Mouse (Mus musculus): Measurements from ENCODE around the gene Tmem254a.
"Not testable (repeated sequence)": the region's sequence is repeated elsewhere in the genome, so short reads cannot be mapped to it uniquely, and the experiment has no call there.

Tmem254a gene

GRCm38 (mm10) chr14:25927562-25927881 lies at the start of gene Tmem254a:
Tmem254a (minus strand) TSS chr14:25927672.
- not testable (repeated sequence) for DNase-seq (ENCODE audit: low spot score in 2 of 2)

- not testable (repeated sequence) for DNase-seq (ENCODE audit: low spot score in 2 of 2)
Measured at GRCm38 (mm10) chr14:25957861-25958260, 30.4 kb upstream of the Tmem254a start.

GRCm38 (mm10) chr14:25938004-25938403 lies 10.5 kb upstream of the Tmem254a start, which contains the start of gene Cphx1:
Cphx1 (plus strand) TSS chr14:25938304.
- DNase-seq (ENCODE audit: low spot score in 2 of 2) = not testable (repeated sequence)

- DNase-seq (ENCODE audit: low spot score in 2 of 2) = not testable (repeated sequence)
Measured at GRCm38 (mm10) chr14:25936867-25937630, 9.6 kb upstream of the Tmem254a start.

GRCm38 (mm10) chr14:25926814-25927561 lies 484 bp downstream of the Tmem254a start:
- DNase-seq (ENCODE audit: low spot score in 2 of 2) = not testable (repeated sequence)

- DNase-seq (ENCODE audit: low spot score in 2 of 2) = not testable (repeated sequence)
Measured at GRCm38 (mm10) chr14:25918427-25919170, 8.9 kb downstream of the Tmem254a start.

GRCm38 (mm10) chr14:25908976-25909375 lies 18.5 kb downstream of the Tmem254a start:
- DNase-seq (ENCODE audit: low spot score in 2 of 2) = not testable (repeated sequence)

- not testable (repeated sequence) for DNase-seq (ENCODE audit: low spot score in 2 of 2)
Measured at GRCm38 (mm10) chr14:25907272-25907671, 20.2 kb downstream of the Tmem254a start.

- DNase-seq (ENCODE audit: low spot score in 2 of 2) = not testable (repeated sequence)
Measured at GRCm38 (mm10) chr14:25905243-25905642, 22.2 kb downstream of the Tmem254a start.

- DNase-seq (ENCODE audit: low spot score in 2 of 2) = not testable (repeated sequence)
Measured at GRCm38 (mm10) chr14:25903000-25903399, 24.5 kb downstream of the Tmem254a start, which contains the start of gene Plac9a. Plac9a (minus strand) TSS chr14:25903100.

GRCm38 (mm10) chr14:25895686-25896085 lies 31.8 kb downstream of the Tmem254a start:
- DNase-seq (ENCODE audit: low spot score in 2 of 2) = not testable (repeated sequence)

GRCm38 (mm10) chr14:25894566-25894965 lies 32.9 kb downstream of the Tmem254a start:
- not testable (repeated sequence) for DNase-seq (ENCODE audit: low spot score in 2 of 2)

GRCm38 (mm10) chr14:25885886-25886285 lies 41.6 kb downstream of the Tmem254a start:
- DNase-seq (ENCODE audit: low spot score in 2 of 2) = not testable (repeated sequence)

- DNase-seq (ENCODE audit: low spot score in 2 of 2) = not testable (repeated sequence)
Measured at GRCm38 (mm10) chr14:25881769-25882168, 45.7 kb downstream of the Tmem254a start.

GRCm38 (mm10) chr14:25876640-25877039 lies 50.8 kb downstream of the Tmem254a start:
- not testable (repeated sequence) for DNase-seq (ENCODE audit: low spot score in 2 of 2)
